Mouse (Mus musculus) induced T-regulatory cell, adult 2 months (primary cell): Measurements from ENCODE around the gene Stx18.

Experiments
- DNase-seq: peaks from one replicate; pipeline ENCODE4 v3.0.0-alpha.2; 2012; ENCODE audit warnings: low read depth

Stx18 gene

GRCm38 (mm10) chr5:38136247-38136646, 97.7 kb downstream of the Stx18 start:
- DNase-seq = no peak

- no peak for DNase-seq
These were observed 98.6 kb downstream of the Stx18 start for GRCm38 (mm10) chr5:38137163-38137562.

- no peak for DNase-seq
These were observed 102.4 kb downstream of the Stx18 start for GRCm38 (mm10) chr5:38140893-38141292.

GRCm38 (mm10) chr5:38146524-38146923, 108.0 kb downstream of the Stx18 start:
- DNase-seq = no peak

GRCm38 (mm10) chr5:38151264-38151663, 112.7 kb downstream of the Stx18 start:
- DNase-seq = no peak

- DNase-seq = no peak
These were observed 113.9 kb downstream of the Stx18 start for GRCm38 (mm10) chr5:38152201-38153108.

- no peak for DNase-seq
These were observed 115.1 kb downstream of the Stx18 start for GRCm38 (mm10) chr5:38153636-38154035.

- no peak for DNase-seq
These were observed 119.0 kb downstream of the Stx18 start for GRCm38 (mm10) chr5:38157481-38158020.

- no peak for DNase-seq
These were observed 120.0 kb downstream of the Stx18 start for GRCm38 (mm10) chr5:38158501-38158946.

- peak; percentile 6 for DNase-seq
These were observed 120.5 kb downstream of the Stx18 start for GRCm38 (mm10) chr5:38158947-38159633.

- no peak for DNase-seq
These were observed 121.3 kb downstream of the Stx18 start, which contains the start of gene Nsg1 for GRCm38 (mm10) chr5:38159634-38160413. TSS of gene Nsg1 (minus strand) at chr5:38159907.

GRCm38 (mm10) chr5:38168497-38168896, 130.0 kb downstream of the Stx18 start:
- no peak for DNase-seq

GRCm38 (mm10) chr5:38173766-38174165, 135.2 kb downstream of the Stx18 start:
- DNase-seq = no peak

- DNase-seq = no peak
These were observed 135.8 kb downstream of the Stx18 start for GRCm38 (mm10) chr5:38174256-38174912.

GRCm38 (mm10) chr5:38184688-38185285, 146.2 kb downstream of the Stx18 start:
- no peak for DNase-seq

GRCm38 (mm10) chr5:38187006-38187405, 148.5 kb downstream of the Stx18 start:
- no peak for DNase-seq
